Mouse (Mus musculus) layer of hippocampus, adult 18-20 months (tissue): ENCODE results near the gene Sh2b1. TPM values are rescaled to one million over a fixed set of nuclear protein-coding genes. Genes with fewer than 3 reads are reported as not detected.

Experiments
- DNase-seq, 2 experiments: peaks; one replicate each; pipeline ENCODE4 v3.0.0; 2022; ENCODE audit warnings: low spot score in 2 of 2
- total RNA-seq, 2 experiments: library from RNA; stranded (reverse); gene quantifications; 2 replicates each; pipeline ENCODE4 v1.2.3; 2021

The Sh2b1 gene
- total RNA-seq, 2 experiments from 2014 or later, result 75.0 to 76.4 TPM

GRCm38 (mm10) chr7:126458225-126458624 is 17.0 kb downstream of the Sh2b1 start:
- DNase-seq, result no peak

- DNase-seq, result no peak
Observed at GRCm38 (mm10) chr7:126456382-126457266, 18.6 kb downstream of the Sh2b1 start.

GRCm38 (mm10) chr7:126455242-126455641 is 20.0 kb downstream of the Sh2b1 start:
- no peak for DNase-seq

- DNase-seq, result no peak
Observed at GRCm38 (mm10) chr7:126453861-126454260, 21.4 kb downstream of the Sh2b1 start.

- DNase-seq, result no peak
Observed at GRCm38 (mm10) chr7:126452244-126452643, 23.0 kb downstream of the Sh2b1 start.

GRCm38 (mm10) chr7:126450641-126451040 is 24.6 kb downstream of the Sh2b1 start:
- DNase-seq, result no peak

GRCm38 (mm10) chr7:126449991-126450390 is 25.2 kb downstream of the Sh2b1 start:
- DNase-seq, result no peak

- no peak for DNase-seq
Observed at GRCm38 (mm10) chr7:126448481-126448880, 26.7 kb downstream of the Sh2b1 start.

GRCm38 (mm10) chr7:126446217-126446616 is 29.0 kb downstream of the Sh2b1 start:
- DNase-seq, result no peak

GRCm38 (mm10) chr7:126445104-126445815 is 30.0 kb downstream of the Sh2b1 start:
- no peak for DNase-seq

- DNase-seq, result no peak
Observed at GRCm38 (mm10) chr7:126444536-126444935, 30.7 kb downstream of the Sh2b1 start.

GRCm38 (mm10) chr7:126443997-126444396 is 31.2 kb downstream of the Sh2b1 start:
- no peak for DNase-seq

GRCm38 (mm10) chr7:126440134-126440533 is 35.1 kb downstream of the Sh2b1 start:
- DNase-seq, result no peak

- peak in 1 of 2 experiments; percentile 20 for DNase-seq
Observed at GRCm38 (mm10) chr7:126436851-126437250, 38.4 kb downstream of the Sh2b1 start.

- no peak for DNase-seq
Observed at GRCm38 (mm10) chr7:126435801-126436200, 39.4 kb downstream of the Sh2b1 start.

- DNase-seq, result no peak
Observed at GRCm38 (mm10) chr7:126434726-126435125, 40.5 kb downstream of the Sh2b1 start.

GRCm38 (mm10) chr7:126430167-126430566 is 45.1 kb downstream of the Sh2b1 start:
- no peak for DNase-seq

- no peak for DNase-seq
Observed at GRCm38 (mm10) chr7:126429503-126429898, 45.7 kb downstream of the Sh2b1 start.

GRCm38 (mm10) chr7:126428631-126429502 is 46.4 kb downstream of the Sh2b1 start, which contains the start of gene Rabep2:
Gene Rabep2, plus strand, starts transcription at chr7:126428759.
- peak; percentile 85 to 95 for DNase-seq

GRCm38 (mm10) chr7:126428154-126428553 is 47.1 kb downstream of the Sh2b1 start:
- DNase-seq, result no peak

- no peak for DNase-seq
Observed at GRCm38 (mm10) chr7:126427323-126427860, 47.8 kb downstream of the Sh2b1 start.
